Mouse (Mus musculus) mouse trophoblast stem cell (cell line): Measurements from ENCODE around the gene Tnk2.

Experiments
- in situ Hi-C, 2 experiments: fragments of 300-500 bp; cut with MseI, MboI; formaldehyde crosslinking; loops; 2 replicates in 1 of 2; 3 replicates in 1 of 2; pipeline ENCODE4 v1.15.1; 2025

Tnk2 gene

GRCm38 (mm10) chr16:32674121-32674740 lies 30.6 kb downstream of the Tnk2 start:
- in situ Hi-C loops, result no loop called here

GRCm38 (mm10) chr16:32677040-32677700 lies 33.5 kb downstream of the Tnk2 start:
- in situ Hi-C loops, result no loop called here

GRCm38 (mm10) chr16:32677903-32678302 lies 34.2 kb downstream of the Tnk2 start:
- in situ Hi-C loops, result no loop called here

GRCm38 (mm10) chr16:32678812-32679211 lies 35.1 kb downstream of the Tnk2 start:
- in situ Hi-C loops, result no loop called here

GRCm38 (mm10) chr16:32679976-32680375 lies 36.3 kb downstream of the Tnk2 start:
- in situ Hi-C loops, result loop anchor here in 1 of 2 experiments (5.0 kb wide), 1 partner anchor 43 kb away; no protein-coding TSS in a partner anchor

GRCm38 (mm10) chr16:32680806-32681205 lies 37.1 kb downstream of the Tnk2 start:
- in situ Hi-C loops, result loop anchor here in 1 of 2 experiments (5.0 kb wide), 1 partner anchor 44 kb away; no protein-coding TSS in a partner anchor

- in situ Hi-C loops, result loop anchor here in 1 of 2 experiments (5.0 kb wide), 1 partner anchor 45 kb away; no protein-coding TSS in a partner anchor
Observed at GRCm38 (mm10) chr16:32682194-32682593, 38.5 kb downstream of the Tnk2 start.

GRCm38 (mm10) chr16:32682841-32683240 lies 39.2 kb downstream of the Tnk2 start:
- in situ Hi-C loops, result loop anchor here in 1 of 2 experiments (5.0 kb wide), 1 partner anchor 46 kb away; no protein-coding TSS in a partner anchor

GRCm38 (mm10) chr16:32683343-32683742 lies 39.7 kb downstream of the Tnk2 start:
- in situ Hi-C loops, result loop anchor here in 1 of 2 experiments (5.0 kb wide), 1 partner anchor 46 kb away; no protein-coding TSS in a partner anchor

- in situ Hi-C loops, result loop anchor here in 1 of 2 experiments (5.0 kb wide), 1 partner anchor 38 kb away; no protein-coding TSS in a partner anchor
Observed at GRCm38 (mm10) chr16:32685405-32685804, 41.7 kb downstream of the Tnk2 start.

GRCm38 (mm10) chr16:32685998-32686397 lies 42.3 kb downstream of the Tnk2 start:
- in situ Hi-C loops, result loop anchor here in 1 of 2 experiments (5.0 kb wide), 1 partner anchor 39 kb away; no protein-coding TSS in a partner anchor

- in situ Hi-C loops, result loop anchor here in 1 of 2 experiments (5.0 kb wide), 1 partner anchor 40 kb away; no protein-coding TSS in a partner anchor
Observed at GRCm38 (mm10) chr16:32687221-32687620, 43.5 kb downstream of the Tnk2 start.

- in situ Hi-C loops, result loop anchor here in 1 of 2 experiments (5.0 kb wide), 1 partner anchor 41 kb away; no protein-coding TSS in a partner anchor
Observed at GRCm38 (mm10) chr16:32688770-32689169, 45.1 kb downstream of the Tnk2 start.

GRCm38 (mm10) chr16:32689501-32689900 lies 45.8 kb downstream of the Tnk2 start:
- in situ Hi-C loops, result loop anchor here in 1 of 2 experiments (5.0 kb wide), 1 partner anchor 42 kb away; no protein-coding TSS in a partner anchor

- in situ Hi-C loops, result no loop called here
Observed at GRCm38 (mm10) chr16:32696841-32697464, 53.3 kb downstream of the Tnk2 start.

GRCm38 (mm10) chr16:32697665-32698446 lies 54.2 kb downstream of the Tnk2 start:
- in situ Hi-C loops, result no loop called here

GRCm38 (mm10) chr16:32698550-32698949 lies 54.9 kb downstream of the Tnk2 start:
- in situ Hi-C loops, result no loop called here

- in situ Hi-C loops, result no loop called here
Observed at GRCm38 (mm10) chr16:32703312-32703912, 59.7 kb downstream of the Tnk2 start.

GRCm38 (mm10) chr16:32705606-32706005 lies 61.9 kb downstream of the Tnk2 start:
- in situ Hi-C loops, result no loop called here

GRCm38 (mm10) chr16:32707111-32707823 lies 63.6 kb downstream of the Tnk2 start:
- in situ Hi-C loops, result no loop called here
